Mouse (Mus musculus): Measurements from ENCODE around the gene Wfdc15b.
"Not testable (repeated sequence)": the region's sequence is repeated elsewhere in the genome, so short reads cannot be mapped to it uniquely, and the experiment has no call there.

The Wfdc15b gene

DNA sequence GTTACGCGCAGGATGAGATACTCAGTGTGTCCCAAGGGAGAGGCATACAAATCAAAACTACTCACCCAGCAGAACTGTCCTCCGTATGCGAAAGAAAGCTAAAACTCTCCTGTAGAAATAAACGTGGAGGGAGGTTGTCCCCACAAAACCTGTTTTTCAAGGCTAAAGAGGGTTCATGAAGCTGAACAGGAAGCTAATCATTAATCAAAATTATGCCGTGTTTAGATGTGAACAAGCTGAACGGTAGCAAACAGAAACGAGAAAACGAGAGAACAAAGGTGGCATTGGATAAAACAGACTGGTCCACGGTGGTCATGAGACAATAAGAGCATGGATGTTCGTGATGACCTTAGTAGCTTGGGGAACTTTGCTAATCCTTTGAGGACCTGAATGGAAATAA is at the start of gene Wfdc15b:
TSS of gene Wfdc15b (minus strand) at position 139 of the 400 bp plus-strand sequence.
- DNase-seq (ENCODE audit: low spot score) = no peak

GRCm38 (mm10) chr2:164256540-164256939 is 35.1 kb upstream of the Wfdc15b start, which contains the start of gene Svs3b:
Svs3b (minus strand) TSS chr2:164256640.
- not testable (repeated sequence) for DNase-seq (ENCODE audit: low spot score)

GRCm38 (mm10) chr2:164238366-164238765 is 16.9 kb upstream of the Wfdc15b start, which contains the start of gene Svs2:
Svs2 (minus strand) TSS chr2:164238466.
- DNase-seq (ENCODE audit: low spot score) = no peak

DNA sequence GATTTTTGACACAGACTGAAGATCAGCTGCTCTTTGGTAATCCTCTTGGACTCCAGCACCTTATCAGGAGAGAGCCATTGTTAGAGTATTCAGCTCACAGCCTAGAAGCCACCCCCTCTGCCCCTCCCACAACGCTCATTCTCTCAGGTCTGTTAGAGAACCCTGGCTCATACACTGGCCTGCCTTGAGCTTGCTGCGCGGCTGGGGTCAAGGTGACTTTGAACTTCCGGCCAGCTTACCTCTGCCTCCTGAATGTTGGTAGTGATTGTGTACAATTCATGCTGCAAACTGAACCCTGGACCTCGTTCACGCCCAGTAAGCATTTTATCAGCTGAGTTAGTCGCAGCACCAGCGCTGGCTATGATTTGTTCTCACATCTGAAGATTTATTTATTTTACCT is 11.2 kb upstream of the Wfdc15b start:
- DNase-seq (ENCODE audit: low spot score) = no peak

DNA sequence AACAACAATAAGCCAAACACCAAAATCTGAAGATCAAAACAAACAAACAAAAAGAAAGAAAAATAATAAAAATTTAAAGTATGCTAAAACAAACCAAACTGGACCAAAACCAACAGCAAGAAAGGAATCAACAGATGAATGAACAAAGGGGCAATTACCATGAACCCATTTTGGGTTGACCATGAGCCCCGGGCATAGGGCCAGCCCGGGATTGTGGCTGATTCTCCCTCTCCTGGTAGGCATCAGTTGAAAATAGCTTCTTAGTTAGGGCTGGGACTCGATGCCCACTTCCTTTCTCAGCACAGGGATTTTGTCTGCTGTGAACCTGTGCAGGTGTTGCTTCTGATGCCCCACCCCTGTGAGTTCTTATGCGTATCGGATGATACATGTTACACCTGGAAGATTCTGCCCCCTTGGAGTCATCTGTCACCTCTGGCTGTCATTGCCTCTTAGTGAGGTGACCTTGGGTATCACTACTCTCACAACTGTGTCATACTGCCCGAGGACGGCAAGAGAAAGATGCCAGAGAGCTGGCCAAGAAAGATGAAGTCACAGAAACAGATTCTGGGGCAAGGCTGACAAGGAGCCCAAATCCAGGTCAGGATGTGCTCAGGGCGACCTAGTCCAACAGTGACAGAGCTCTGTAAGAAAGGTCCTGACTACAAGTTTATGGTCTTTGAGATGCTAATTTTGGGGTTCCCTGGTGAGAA is 7.1 kb upstream of the Wfdc15b start:
- DNase-seq (ENCODE audit: low spot score) = no peak

GRCm38 (mm10) chr2:164219295-164219694 is 2.2 kb downstream of the Wfdc15b start:
- DNase-seq (ENCODE audit: low spot score) = no peak

GRCm38 (mm10) chr2:164212711-164213110 is 8.7 kb downstream of the Wfdc15b start:
- no peak for DNase-seq (ENCODE audit: low spot score)

GRCm38 (mm10) chr2:164210892-164211291 is 10.6 kb downstream of the Wfdc15b start:
- DNase-seq (ENCODE audit: low spot score) = no peak

DNA sequence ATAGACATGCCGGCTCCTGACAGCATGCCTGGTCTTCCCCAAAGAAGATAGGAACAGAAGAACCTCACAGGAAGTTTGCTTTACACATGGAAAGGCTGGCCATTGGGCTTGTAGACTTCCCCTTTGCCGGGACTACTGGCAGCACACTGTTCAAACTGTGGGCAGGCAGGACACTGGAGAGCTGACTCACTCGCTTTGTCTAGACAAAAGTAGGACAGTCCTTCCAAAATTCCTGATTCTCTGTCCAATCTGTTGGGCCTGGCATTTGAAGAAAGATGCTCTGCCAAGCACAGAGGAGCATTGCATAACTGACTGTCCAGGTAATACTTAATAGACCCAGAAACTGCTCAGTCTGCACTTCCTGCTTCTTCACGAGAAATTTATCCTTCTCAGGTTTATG is 14.8 kb downstream of the Wfdc15b start:
- no peak for DNase-seq (ENCODE audit: low spot score)

DNA sequence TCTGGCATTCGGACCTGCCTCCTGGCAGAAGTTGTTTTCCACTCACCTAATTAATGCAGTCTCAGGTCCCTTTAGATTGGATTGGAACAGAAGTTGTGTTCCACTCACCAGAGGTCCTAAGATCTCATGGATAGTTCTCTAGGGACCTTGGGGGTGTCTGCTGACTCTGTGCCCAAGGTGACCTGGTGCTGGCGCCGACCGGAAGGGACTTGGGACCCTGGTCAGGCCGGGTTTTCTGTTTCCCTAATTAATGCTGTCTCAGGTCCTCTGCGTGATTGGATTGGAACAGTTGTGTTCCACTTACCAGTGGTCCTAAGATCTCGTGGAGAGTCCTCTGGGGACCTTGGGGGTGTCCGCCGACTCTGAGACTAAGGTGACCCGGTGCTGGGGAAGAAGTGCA is 15.4 kb downstream of the Wfdc15b start:
- not testable (repeated sequence) for DNase-seq (ENCODE audit: low spot score)

DNA sequence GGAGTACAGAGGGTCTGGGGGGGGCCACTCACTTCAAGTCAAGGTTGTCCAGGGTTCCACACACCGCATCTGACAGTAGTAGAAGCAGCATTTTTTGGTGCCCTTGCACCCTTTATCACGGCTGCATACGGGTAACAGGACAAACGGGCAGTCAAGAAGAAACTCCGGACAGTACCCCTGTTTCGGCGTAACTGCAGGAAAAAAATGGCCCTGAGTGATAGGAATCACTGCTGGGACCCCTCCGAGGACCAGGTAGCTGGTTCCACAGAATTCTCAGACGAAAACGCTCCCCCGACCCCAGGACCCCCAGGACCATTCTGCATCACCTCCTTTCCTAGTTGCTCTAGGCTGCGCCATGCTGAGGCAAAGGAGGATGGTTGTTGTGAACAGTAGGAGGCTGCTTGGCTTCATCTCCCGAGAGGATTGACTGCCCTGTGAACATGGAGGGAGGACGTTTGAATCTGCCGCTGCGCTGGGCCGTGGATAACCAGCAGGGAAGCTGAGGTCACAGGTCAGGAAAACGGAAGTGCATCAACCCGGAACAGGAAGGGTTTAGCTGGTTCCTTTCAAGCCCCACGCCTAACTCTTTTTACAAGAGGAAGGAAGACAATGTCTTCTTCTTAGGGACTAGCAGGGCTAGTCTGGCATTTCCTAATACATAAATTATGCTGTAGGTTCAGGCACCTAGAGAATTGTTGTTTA is 21.7 kb downstream of the Wfdc15b start, which contains the start of gene Wfdc15a:
TSS of gene Wfdc15a (minus strand) at position 505 of the 702 bp plus-strand sequence.
- DNase-seq (ENCODE audit: low spot score) = no peak

DNA sequence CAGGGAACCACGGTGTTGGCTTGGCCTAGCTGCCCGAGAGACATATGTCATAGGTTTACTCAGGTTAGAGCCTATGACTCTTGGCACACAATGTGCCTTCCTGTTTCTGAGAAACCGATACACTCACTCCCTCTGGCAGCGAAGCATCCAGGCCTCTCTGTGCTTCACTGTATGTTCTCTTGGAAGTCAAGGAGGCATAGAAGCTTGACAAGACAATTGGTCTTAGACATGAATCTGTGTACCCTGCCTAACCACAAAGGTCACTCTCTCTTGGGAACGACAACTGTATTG is 24.8 kb downstream of the Wfdc15b start:
- DNase-seq (ENCODE audit: low spot score) = no peak

DNA sequence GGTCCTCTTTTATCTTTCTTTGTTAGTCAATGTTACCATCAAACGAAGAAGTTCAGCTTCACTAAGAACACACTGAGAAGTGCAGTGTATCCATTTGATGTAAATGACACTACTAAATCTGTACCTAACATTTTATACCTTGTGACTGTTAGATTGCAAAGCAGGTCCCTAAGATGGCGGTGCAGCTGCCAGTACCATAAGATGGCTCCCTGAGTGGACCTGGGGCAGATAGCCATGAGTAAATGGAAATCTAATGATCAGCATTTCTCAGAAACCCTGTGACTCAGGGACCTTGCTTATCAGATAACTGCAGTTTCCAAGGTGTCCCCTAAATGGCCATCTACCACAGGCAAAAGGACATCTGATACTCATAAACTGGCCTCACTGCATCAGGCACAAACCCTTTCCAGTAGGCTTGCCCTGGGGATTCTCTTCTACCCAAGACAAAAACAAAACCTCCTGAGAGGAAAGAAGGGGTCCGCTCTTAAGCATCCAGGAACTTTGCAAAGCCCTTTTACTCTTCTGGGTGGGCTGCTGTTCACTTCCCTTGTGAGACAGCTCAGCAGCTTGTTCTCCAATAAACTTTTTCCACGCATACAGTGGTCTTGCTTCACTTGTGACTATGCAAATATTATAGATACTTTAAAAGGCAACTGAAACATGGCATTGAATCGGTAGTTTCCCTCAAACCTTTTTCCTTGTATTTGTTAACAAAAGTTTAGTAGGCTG is 25.3 kb downstream of the Wfdc15b start:
- no peak for DNase-seq (ENCODE audit: low spot score)

DNA sequence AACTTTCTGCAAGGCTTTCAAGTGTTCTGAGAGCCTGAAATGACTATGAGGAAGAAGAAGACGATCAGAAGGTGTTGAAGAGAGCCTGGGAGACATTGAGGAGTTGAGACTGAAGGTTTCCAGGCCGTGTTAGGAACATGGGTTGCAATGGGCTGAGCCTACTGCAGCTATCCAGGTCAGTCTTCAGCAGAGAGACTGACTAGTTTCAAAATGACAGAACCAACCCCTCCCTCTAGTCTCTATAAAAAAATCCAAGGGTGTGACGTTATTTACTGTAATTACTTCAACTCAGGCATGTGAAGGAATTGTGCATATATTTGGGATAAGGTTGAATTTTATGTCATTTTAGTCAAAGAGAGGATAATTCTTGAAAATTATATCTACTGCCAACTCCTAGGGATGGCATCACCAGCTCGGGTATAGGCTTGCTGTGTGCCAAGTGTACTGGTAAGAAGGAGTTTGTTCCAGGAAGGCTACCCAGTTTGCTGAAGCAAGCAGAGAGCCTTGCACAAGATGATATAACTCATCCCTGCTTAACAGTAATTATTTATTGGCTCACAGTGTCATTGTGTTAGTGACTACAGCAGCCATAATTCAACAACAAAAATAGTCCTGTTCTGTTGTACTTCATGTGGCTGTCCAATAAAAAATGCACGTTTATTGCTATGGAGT is 26.4 kb downstream of the Wfdc15b start:
- no peak for DNase-seq (ENCODE audit: low spot score)

GRCm38 (mm10) chr2:164192279-164192678 is 29.2 kb downstream of the Wfdc15b start:
- DNase-seq (ENCODE audit: low spot score) = no peak

DNA sequence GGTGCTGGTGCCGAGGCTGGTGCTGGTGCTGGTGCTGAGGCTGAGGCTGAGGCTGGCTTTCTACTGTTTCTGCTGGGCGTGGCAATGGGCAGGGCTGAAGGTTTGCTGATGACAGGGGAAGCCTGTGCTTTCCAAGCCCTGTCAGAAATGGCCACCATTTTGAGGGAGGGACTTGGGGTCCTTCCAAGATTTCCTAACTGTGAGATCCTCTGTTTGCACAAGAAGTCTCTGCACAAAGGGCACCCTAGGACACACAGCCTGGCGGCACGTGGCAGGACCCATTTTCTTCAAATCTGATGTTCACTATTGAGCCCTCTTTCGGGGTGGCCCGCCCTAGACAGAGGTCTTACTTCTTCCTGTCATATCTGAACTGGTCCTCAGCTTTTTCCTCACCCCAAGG is 30.9 kb downstream of the Wfdc15b start, which contains the start of gene Wfdc12:
TSS of gene Wfdc12 (minus strand) at position 33 of the 400 bp plus-strand sequence.
- DNase-seq (ENCODE audit: low spot score) = no peak

GRCm38 (mm10) chr2:164188722-164189121 is 32.7 kb downstream of the Wfdc15b start:
- DNase-seq (ENCODE audit: low spot score) = peak; percentile 54

DNA sequence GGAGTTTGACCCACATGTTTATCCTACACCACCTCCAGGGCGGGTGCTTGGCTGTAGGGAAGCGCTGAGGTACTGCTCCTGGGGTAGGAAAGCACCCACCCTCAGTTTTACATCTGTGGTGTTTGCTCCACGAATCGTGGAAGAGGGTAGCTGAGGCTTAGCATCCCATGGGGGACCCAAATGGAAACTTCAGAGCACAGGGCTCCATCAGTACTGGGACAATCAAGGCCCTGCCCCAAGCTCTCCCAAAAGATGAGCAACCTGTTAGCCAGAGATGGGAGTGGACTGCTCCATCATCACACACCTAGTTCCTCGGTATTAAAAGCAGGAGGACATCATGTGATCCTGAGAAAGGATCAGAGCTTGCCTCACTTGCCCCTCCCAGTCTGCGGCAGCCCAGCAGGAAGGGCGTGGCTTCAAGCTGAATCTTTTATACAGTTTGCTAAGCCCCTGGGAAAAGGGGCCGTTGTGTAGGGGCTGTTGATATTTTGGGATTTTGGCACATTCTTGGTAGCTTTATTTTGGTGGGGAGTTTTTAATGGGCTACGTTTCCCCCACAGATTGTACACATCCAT is 37.2 kb downstream of the Wfdc15b start:
- no peak for DNase-seq (ENCODE audit: low spot score)

DNA sequence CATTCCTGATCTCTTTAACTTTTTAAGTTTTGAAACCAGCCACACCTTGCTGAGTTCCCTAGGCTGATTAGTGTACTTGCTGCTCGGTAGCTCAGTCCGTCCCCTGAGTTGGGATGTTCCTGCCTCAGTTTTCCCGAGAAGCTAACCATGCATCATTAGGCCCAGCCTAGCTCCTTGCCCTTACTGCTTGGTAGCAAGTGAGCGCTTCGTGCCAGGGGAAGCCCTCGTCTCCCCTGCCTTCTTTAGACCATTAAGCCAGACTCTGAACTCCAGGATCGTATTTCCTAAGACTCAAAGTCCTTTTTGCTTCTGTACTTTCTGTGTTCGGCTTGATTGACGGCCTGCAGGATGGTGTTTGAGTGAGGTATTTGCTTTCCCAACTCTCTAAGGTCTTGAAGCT is 38.1 kb downstream of the Wfdc15b start:
- DNase-seq (ENCODE audit: low spot score) = no peak

DNA sequence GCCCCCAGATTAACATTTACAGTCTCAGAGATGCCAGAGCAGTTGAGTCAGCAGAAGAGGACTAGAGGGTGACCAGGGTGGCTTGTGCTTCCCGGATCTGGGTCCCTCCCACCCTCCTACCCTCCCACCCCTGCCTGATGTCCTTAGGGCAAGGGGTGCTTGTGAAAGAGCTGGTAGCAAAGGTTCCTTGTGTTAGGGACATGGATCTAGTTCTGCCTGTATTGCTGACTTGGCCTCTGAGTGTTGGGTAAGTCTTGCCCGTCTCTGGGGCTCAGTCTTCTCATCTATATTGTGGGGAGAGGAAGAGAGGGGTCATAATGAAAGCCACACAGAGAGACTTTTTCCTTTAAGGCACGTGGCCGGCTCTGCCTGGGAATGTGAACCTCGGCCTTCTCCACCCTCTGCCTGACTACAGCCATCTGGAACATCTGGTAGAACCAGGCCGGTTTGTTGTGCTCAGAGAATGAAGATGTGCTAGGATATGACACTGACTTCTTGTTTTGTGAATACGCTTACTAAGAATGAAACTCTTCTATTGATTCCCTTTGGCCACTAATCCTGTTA is 38.7 kb downstream of the Wfdc15b start, which contains the start of gene Wfdc5:
TSS of gene Wfdc5 (minus strand) at position 51 of the 564 bp plus-strand sequence.
- DNase-seq (ENCODE audit: low spot score) = no peak

GRCm38 (mm10) chr2:164180770-164181169 is 40.7 kb downstream of the Wfdc15b start:
- no peak for DNase-seq (ENCODE audit: low spot score)
